8 mouse cellular contexts compared by ENCODE assay signal in the genomic region with DNA sequence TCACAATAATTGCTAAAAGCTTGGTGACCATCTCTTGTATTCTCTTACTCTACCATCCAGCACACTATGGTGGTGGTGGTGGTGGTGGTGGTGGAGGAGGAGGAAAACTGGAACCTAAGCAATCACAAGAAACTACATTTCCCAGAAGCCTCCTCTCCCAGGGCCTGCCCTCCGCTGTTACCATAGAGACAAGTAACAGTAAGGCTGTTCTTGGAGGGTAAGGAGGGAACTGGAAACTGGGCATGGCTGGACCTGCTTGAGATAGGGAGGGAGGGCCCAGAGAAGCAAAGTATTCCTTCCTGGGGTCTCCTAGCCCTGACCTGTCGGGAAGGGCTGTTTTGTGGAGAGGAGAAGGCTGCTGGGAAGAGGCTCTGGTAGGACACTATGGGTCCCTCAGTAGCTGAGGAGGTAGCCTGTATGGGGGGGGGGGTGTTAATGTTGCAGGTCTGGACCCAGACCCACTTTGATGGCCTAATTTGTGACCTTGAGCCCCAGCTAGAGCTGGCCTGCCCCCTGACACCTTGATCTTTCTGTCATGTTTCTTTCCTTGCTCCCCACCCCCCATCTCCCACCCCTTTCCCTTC. TPM values are rescaled to one million over a fixed set of nuclear protein-coding genes. Genes with fewer than 3 reads are reported as not detected.
DNase-seq lines count a peak whose midpoint lies in the region; ATAC-seq lines count a peak whose summit lies in the region.

Gene Drc7 (plus strand): TSS at position 177 of the 584 bp plus-strand sequence.

- peak; percentile 22 for DNase-seq in layer of hippocampus, adult 11-12 months (ENCODE audit: low spot score)
- no peak for DNase-seq in layer of hippocampus, postnatal 36 days
- DNase-seq in c-Kit-positive CD71-positive TER-119-positive erythroid progenitor cells, embryonic 14.5 days (ENCODE audit: low spot score) = peak; percentile 44
- DNase-seq in thymus, postnatal 10 days (ENCODE audit: low spot score in 2 of 2) = no peak
- DNase-seq in right cerebral cortex, postnatal 4 days = no peak
- no peak for DNase-seq in thymus, postnatal 0 days (ENCODE audit: low spot score)

- ATAC-seq in granulocyte monocyte progenitor cell, adult 5-6 weeks (replicated peaks; ENCODE audit: poor library complexity, severe bottlenecking) = peak; percentile 81
- ATAC-seq in megakaryocyte, adult 5-6 weeks (ENCODE audit: poor library complexity, severe bottlenecking) = peak; percentile 83

RNA-seq across cellular contexts. Expression of gene Drc7, which starts in this region (rescaled TPM):
- 1 to 10 TPM; 1.1 to 2.7 TPM for total RNA-seq in layer of hippocampus, postnatal 36 days (2021)
- total RNA-seq in granulocyte monocyte progenitor cell, adult 5-6 weeks (2014; fragmentation: Nextera tagmentation) = 1.8 and 2.5 TPM in 2 replicates
- 1.2 and 3.7 TPM in 2 replicates for total RNA-seq in granulocyte monocyte progenitor cell, adult 5-6 weeks (2017)
- 0.38 and 0.52 TPM in 2 replicates for total RNA-seq in megakaryocyte, adult 5-6 weeks (2015)
- total RNA-seq in megakaryocyte, adult 5-6 weeks (2017) = 0.18 and 0.33 TPM in 2 replicates
- 1.3 TPM in 2 replicates for polyA plus RNA-seq in thymus, postnatal 0 days (2015; fragmentation: Nextera tagmentation; extraction: Ambion mirVana)

Comparison
In these comparisons a context has a peak if more than half of its experiments do, and no peak if none do; other contexts are left out.
1. DNase-seq: peak in layer of hippocampus, adult 11-12 months (single experiment) and c-Kit-positive CD71-positive TER-119-positive erythroid progenitor cells, embryonic 14.5 days (single experiment); none in layer of hippocampus, postnatal 36 days (0 of 2), thymus, postnatal 10 days (0 of 2), right cerebral cortex, postnatal 4 days (single experiment) and thymus, postnatal 0 days (single experiment).
2. Peak in ATAC-seq in megakaryocyte, adult 5-6 weeks; RNA of the gene not detected or under 1 TPM.